Mouse (Mus musculus) bone marrow, adult 2 months (tissue): Measurements from ENCODE around the gene Grrp1. TPM values are rescaled to one million over a fixed set of nuclear protein-coding genes. Genes with fewer than 3 reads are reported as not detected.
"Not testable (repeated sequence)": the region's sequence is repeated elsewhere in the genome, so short reads cannot be mapped to it uniquely, and the experiment has no call there.

Experiments used
- H3K27ac ChIP-seq: fragments of 200-500 bp; 2 replicates; pipeline ENCODE4 v1.5.1; 2012; ENCODE audit warnings: low read depth, mild to moderate bottlenecking, control low read depth, inconsistent platforms, low read length; ENCODE audit not compliant: control insufficient read depth, poor library complexity, insufficient read depth
- H3K4me1 ChIP-seq: fragments of 200-500 bp; 2 replicates; pipeline ENCODE4 v1.6.1; 2011; ENCODE audit warnings: low read length; ENCODE audit not compliant: control insufficient read depth, insufficient read depth
- H3K4me3 ChIP-seq: fragments of 200-500 bp; replicated peaks from 2 replicates; pipeline ENCODE3; 2011; ENCODE audit warnings: mild to moderate bottlenecking, low read depth, low read length, control low read depth; ENCODE audit not compliant: control insufficient read depth
- CTCF ChIP-seq: fragments of 200-500 bp; IDR thresholded peaks from 2 replicates; pipeline ENCODE4 v1.5.1; 2011; ENCODE audit warnings: low read length, control low read depth; ENCODE audit not compliant: control insufficient read depth, insufficient read depth
- POLR2A ChIP-seq: fragments of 200-500 bp; IDR thresholded peaks from 2 replicates; pipeline ENCODE4 v1.6.1; 2011; ENCODE audit warnings: low read depth, mild to moderate bottlenecking, control low read depth, low read length, borderline replicate concordance; ENCODE audit not compliant: control insufficient read depth
- whole genome bisulfite sequencing: fragments of 180-500 bp; shearing (Covaris S2); methylation state at CpG from one replicate; pipeline ENCODE4 v1.1.7; 2018; 5-methylcytosine and 5-hydroxymethylcytosine counted together
- polyA plus RNA-seq: library from polyadenylated mRNA; stranded (reverse); fragments of >200 nt; gene quantifications from 2 replicates; pipeline ENCODE4 v1.2.4, GENCODE M21; 2011; ENCODE audit warnings: low replicate concordance; ENCODE audit not compliant: missing spikeins, insufficient read depth, insufficient read length

The Grrp1 gene
- polyA plus RNA-seq, 1 experiment = 7.5 TPM

GRCm38 (mm10) chr4:134273417-134274345 is 19.8 kb upstream of the Grrp1 start:
- Histone ChIP-seq H3K4me1 (no peaks in the 10 kb centered on the region; the same call in 1 of the 2 replicates), H3K4me3 (peak overlapping the region; percentile 27), H3K27ac (peak overlapping the region; percentile 36)
- under 1% methylated on average over 14 of the region's 14 CpGs for WGBS
- TF ChIP-seq POLR2A (no peak), CTCF (no peak)

GRCm38 (mm10) chr4:134272731-134273416 is 19.0 kb upstream of the Grrp1 start:
- H3K4me1 ChIP-seq = no peaks in the 10 kb centered on the region; the same call in 1 of the 2 replicates
- TF ChIP-seq POLR2A (no peak), CTCF (no peak)
- peak overlapping the region; percentile 36 for H3K27ac ChIP-seq
- peak overlapping the region; percentile 16 for H3K4me3 ChIP-seq
- whole genome bisulfite sequencing = 2% methylated on average over 13 of the region's 13 CpGs

GRCm38 (mm10) chr4:134271979-134272378 is 18.1 kb upstream of the Grrp1 start:
- WGBS = 78% methylated on average over 7 of the region's 7 CpGs
- H3K27ac ChIP-seq = no peak overlapping the region
- no peak overlapping the region for H3K4me3 ChIP-seq
- no peaks in the 10 kb centered on the region; the same call in 1 of the 2 replicates for H3K4me1 ChIP-seq
- no peak for TF ChIP-seq POLR2A
- no peak for TF ChIP-seq CTCF

GRCm38 (mm10) chr4:134269622-134270021 is 15.7 kb upstream of the Grrp1 start:
- not testable (repeated sequence) for H3K4me3 ChIP-seq, H3K27ac ChIP-seq, H3K4me1 ChIP-seq
- TF ChIP-seq CTCF = 0 out of 2 replicates have a peak, but pooled peaks have one; percentile 18

- no peak for TF ChIP-seq CTCF
- TF ChIP-seq POLR2A = no peak
- 55% methylated on average over 19 of the region's 19 CpGs for WGBS
Measured at GRCm38 (mm10) chr4:134268102-134268655, 14.3 kb upstream of the Grrp1 start.

GRCm38 (mm10) chr4:134265860-134266585 is 12.1 kb upstream of the Grrp1 start:
- Histone ChIP-seq H3K4me1 (no peaks in the 10 kb centered on the region), H3K27ac (no peak overlapping the region), H3K4me3 (no peak overlapping the region)
- no peak for TF ChIP-seq CTCF
- TF ChIP-seq POLR2A = no peak
- 77% methylated on average over 9 of the region's 9 CpGs for WGBS

More at GRCm38 (mm10) chr4:134268102-134268655, 14.3 kb upstream of the Grrp1 start:
- Histone ChIP-seq H3K4me3 (no peak overlapping the region), H3K4me1 (no peaks in the 10 kb centered on the region; the same call in 1 of the 2 replicates), H3K27ac (no peak overlapping the region)

- TF ChIP-seq CTCF (peak; percentile 85), POLR2A (no peak)
- 44% methylated on average over 6 of the region's 6 CpGs for WGBS
- H3K4me3 ChIP-seq = no peak overlapping the region
- H3K27ac ChIP-seq = no peak overlapping the region
- H3K4me1 ChIP-seq = no peaks in the 10 kb centered on the region
Measured at GRCm38 (mm10) chr4:134263191-134263590, 9.3 kb upstream of the Grrp1 start.

GRCm38 (mm10) chr4:134258354-134258753 is 4.4 kb upstream of the Grrp1 start:
- TF ChIP-seq POLR2A (no peak), CTCF (no peak)
- 12% methylated on average over 11 of the region's 11 CpGs for WGBS
- Histone ChIP-seq H3K4me3 (no peak overlapping the region), H3K27ac (no peak overlapping the region), H3K4me1 (no peaks in the 10 kb centered on the region)
